Mouse (Mus musculus) heart, postnatal 36 days (tissue): ENCODE measurements at regions not wholly inside any gene's neighbourhood (a gene's known extent, or its start where the extent isn't known, plus 50 kb on each side); places are given as distances from the start of the nearest gene placed in this dataset.

Experiments
- DNase-seq, 2 experiments: peaks; one replicate each; pipeline ENCODE4 v3.0.0; 2021 to 2022
- intact Hi-C: fragments of 180-260 bp; cut with DNase I; formaldehyde crosslinking; loops from one replicate; pipeline ENCODE4 v1.15.1; 2025

DNA sequence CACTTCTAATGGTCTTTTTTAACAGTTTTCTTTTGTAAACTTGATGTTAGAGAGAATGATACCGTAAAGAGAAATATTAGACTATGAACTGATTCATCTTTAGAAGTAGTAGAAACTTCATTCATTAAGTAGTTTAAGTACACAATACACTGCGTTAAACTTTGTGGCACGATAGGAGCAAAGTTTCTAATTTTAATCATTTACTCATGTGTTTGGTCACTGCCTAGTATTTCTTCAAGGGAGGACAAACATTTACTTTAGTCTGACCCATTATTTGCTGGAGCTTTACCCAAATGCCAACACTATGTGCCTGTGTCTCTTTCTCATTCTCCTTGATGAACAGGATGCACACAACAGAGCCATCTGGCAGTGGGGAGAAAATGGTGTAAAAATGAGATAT lies 200.6 kb downstream of the Chm start:
- no peak for DNase-seq
- intact Hi-C loops, result no loop called here

DNA sequence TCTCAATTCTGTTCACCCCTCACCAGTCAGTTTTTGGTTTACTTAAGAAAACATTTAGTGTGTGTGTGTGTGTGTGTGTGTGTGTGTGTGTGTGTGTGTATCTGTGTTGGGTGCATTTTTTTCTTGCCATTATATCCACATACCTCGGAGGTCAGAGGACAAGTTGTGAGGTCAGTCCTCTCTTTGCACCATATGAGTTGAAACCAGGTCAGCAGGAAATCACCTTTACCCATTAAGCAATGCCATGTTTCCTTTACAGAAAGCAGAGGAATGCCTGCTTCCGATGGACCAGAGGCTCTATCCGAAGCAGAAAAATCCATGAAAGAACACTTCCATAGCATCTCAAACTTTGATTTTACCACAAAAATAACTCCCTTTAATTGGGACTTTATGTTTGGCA lies 201.2 kb downstream of the Chm start:
- DNase-seq, result no peak
- intact Hi-C loops, result no loop called here

DNA sequence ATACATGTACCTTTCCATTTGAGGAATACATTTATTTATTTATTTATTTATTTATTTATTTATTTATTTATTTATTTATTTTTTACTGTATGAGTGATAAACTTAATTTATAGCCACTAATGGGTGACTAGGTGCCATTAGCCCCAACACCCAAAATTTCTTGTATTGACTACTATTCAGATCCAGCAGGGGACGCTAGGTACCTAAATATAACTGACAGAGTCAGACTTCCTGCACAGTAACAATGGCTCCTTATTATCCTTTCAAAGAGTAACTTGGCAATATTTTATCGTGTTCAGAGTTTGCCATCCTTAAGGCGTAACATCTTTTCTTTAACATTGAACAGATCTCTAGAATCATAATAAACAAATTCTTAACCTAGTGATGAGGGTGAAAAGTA lies 206.7 kb downstream of the Chm start:
- intact Hi-C loops, result no loop called here
- no peak for DNase-seq

DNA sequence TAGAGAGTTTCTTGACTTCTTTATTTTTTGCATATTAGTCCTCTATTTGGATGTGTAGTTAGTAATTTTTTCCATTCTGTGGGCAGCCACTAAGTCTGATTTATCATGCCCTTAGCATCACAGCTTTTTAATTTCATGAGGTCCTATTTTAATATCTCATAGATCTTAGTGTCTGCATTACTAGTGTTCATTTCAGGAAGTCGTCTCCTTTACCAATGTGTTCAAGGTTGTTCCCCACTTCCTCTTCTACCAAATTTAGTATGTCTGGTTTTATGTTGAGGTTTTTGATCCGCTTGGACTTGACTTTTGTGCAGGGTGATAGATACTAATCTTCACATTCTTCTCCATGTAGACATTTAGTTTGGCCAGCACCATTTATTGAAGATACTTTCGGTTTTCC lies 221.2 kb downstream of the Chm start:
- intact Hi-C loops, result no loop called here
- no peak for DNase-seq

DNA sequence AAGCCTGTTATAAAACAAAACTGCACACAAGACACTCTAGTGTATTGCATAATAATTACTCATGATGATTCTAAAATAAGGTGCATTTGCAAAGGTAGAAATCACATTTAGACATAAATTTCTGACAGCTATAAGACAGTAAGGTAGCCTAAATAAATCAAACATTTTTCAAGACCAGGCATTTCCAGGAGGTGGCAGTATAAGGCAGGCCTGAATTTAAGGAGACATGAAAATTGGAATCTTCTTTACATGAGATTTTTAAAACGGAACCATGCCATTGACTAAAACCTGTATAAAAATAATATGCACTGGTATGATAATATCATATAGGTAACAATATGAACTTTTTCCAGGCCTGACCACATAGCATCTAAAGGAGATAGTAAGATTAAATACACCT lies 235.5 kb downstream of the Chm start:
- intact Hi-C loops, result no loop called here
- DNase-seq, result no peak

DNA sequence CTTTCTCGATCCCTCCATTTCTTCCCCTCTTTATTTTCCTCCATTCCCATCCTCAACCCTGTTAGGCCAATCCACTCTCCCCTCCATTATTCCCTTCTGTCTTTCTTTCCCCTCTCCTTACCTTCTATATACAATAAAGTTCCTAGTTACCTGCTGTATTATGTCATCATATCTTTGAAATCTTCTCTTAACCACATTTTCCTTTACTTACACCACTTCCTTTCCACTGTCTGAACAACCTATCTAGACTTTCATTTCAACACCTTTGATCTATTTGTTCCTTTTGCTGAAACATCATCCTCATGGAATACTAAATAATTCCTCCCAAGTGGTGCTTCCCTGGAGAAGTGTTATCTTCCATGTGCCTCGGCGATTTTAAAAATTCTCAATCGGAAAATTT lies 237.8 kb downstream of the Chm start:
- intact Hi-C loops, result no loop called here
- DNase-seq, result no peak

DNA sequence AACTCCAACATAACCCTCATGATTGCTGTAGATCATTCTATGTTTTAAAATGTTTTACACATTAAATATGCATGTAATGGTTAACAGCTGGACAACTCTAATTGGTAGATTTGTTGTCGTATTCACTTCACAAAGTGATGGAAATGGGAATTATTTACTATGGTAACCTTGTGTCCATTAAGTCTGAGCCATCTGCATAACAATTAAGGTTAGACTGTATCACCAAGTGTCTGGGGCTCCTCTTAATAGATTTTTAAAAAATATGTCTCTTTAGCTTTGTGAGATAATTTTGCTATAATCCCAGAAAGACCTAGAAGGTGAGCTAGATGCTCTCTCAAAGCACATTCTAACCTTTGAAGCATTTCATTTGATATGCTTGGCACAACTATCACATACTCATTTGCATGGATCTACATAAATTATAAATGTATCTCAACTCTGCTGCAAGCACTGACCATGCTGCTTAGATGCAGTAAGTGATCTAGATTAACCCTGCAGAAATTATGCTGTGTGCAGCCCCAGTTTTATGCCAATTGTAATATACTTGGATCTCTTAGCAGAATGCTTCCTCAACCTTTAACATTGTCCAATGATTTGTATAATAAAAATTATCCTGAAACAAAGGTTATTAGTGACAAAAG lies 227.2 kb upstream of the Pof1b start:
- intact Hi-C loops, result no loop called here
- no peak for DNase-seq

DNA sequence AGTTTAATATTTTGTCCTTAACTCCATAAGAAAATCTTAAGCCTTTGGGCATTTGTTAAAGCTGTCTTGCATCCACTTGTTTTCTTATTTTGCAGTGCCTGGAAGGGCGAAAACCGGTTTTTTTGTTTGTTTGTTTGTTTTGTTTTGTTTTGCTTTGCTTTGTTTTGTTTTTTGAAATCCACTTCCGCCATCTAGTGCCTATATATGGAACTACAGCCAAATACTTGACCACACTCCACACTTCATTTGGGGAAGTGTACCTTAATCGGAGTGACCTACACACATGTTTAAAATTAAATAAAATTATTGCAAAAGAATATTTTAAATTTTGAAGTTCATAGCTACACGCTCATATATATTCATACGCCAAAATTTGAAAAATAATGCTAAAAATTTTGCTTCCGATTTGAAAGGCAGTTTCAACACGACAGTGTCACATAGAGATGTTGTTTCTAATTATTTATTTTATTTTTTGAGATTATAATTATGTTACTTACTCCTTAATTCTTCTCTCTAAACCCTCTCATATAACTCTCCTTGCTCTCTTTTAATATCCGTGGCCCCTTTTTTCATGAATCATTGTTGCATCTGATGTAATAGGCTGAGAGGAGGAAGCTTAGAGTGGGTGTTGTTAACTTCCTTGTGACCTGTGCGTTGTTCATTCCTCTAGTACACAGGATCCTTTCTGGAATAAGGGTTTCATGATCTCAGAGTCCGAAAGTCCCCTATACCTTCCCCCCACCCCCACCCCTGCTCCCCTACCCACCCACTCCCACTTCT lies 205.4 kb upstream of the Pof1b start:
- DNase-seq, result no peak

DNA sequence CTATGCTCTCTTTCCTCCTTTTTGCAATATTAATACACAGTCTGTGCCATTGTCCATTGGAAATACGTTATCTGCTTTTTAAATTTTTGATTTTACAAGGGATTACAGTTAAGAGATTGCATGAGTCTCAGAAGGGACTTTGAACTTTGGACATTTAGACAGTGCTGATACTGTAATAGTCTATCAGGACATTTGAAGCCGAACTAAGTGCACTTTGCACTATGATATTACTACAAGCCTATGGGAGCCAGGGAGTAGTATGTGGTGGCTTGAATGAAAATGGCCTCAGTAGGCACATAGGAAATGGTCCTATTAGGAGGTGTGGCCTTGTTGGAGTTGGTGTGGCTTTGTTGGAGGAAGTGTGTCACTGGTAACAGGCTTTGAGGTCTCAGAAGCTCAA lies 188.1 kb upstream of the Pof1b start:
- no peak for DNase-seq
- intact Hi-C loops, result no loop called here

More for the DNA sequence above, 205.4 kb upstream of the Pof1b start:
- intact Hi-C loops, result loop anchor here (1.0 to 2.0 kb wide), 2 partner anchors 380 to 479 kb away; no protein-coding TSS in a partner anchor
